Mouse (Mus musculus) heart, embryonic 11.5 days (tissue): ENCODE data around the gene Nup85. TPM values are rescaled to one million over a fixed set of nuclear protein-coding genes. Genes with fewer than 3 reads are reported as not detected.

Experiments used
- ATAC-seq: fragments of 200-750 bp; cut with Nextera tagmentation; replicated peaks from 2 replicates; pipeline ENCODE4 v1.8.0; 2017; ENCODE audit warnings: moderate library complexity; ENCODE audit not compliant: insufficient number of reproducible peaks, low FRiP score, low TSS enrichment
- H3K27ac ChIP-seq: fragments of 300-500 bp; sonication (generic); 2 replicates; pipeline ENCODE4 v1.5.1; 2014; ENCODE audit warnings: mild to moderate bottlenecking, low read depth, low read length
- H3K27me3 ChIP-seq: fragments of 300-500 bp; sonication (generic); 2 replicates; pipeline ENCODE4 v1.6.1; 2014; ENCODE audit warnings: mild to moderate bottlenecking, low read length, mixed read lengths; ENCODE audit not compliant: control insufficient read depth, insufficient read depth
- H3K36me3 ChIP-seq: fragments of 300-500 bp; sonication (generic); 2 replicates; pipeline ENCODE4 v1.6.1; 2014; ENCODE audit warnings: mild to moderate bottlenecking, low read length, moderate library complexity, mixed read lengths; ENCODE audit not compliant: control insufficient read depth, insufficient read depth
- H3K4me1 ChIP-seq: fragments of 300-500 bp; sonication (generic); 2 replicates; pipeline ENCODE4 v1.6.1; 2014; ENCODE audit warnings: low read length; ENCODE audit not compliant: control insufficient read depth, insufficient read depth
- H3K4me2 ChIP-seq: fragments of 300-500 bp; sonication (generic); 2 replicates; pipeline ENCODE4 v1.6.1; 2014; ENCODE audit warnings: mild to moderate bottlenecking, moderate library complexity
- H3K4me3 ChIP-seq: fragments of 300-500 bp; sonication (generic); 2 replicates; pipeline ENCODE4 v1.5.1; 2014; ENCODE audit warnings: low read depth, low read length
- H3K9ac ChIP-seq: fragments of 300-500 bp; sonication (generic); 2 replicates; pipeline ENCODE4 v1.6.1; 2014; ENCODE audit warnings: mild to moderate bottlenecking, low read depth, low read length, moderate library complexity
- H3K9me3 ChIP-seq: fragments of 300-500 bp; sonication (generic); replicated peaks from 2 replicates; pipeline ENCODE4 v1.6.1; 2016; ENCODE audit warnings: low read length; ENCODE audit not compliant: control insufficient read depth
- WGBS: fragments of 180-500 bp; shearing (Covaris S2); extraction: QIAGEN DNeasy Blood & Tissue Kit; methylation state at CpG from one replicate; pipeline ENCODE4 v1.1.7; 2014; ENCODE audit not compliant: insufficient replicate concordance; 5-methylcytosine and 5-hydroxymethylcytosine counted together
- polyA plus RNA-seq: library from polyadenylated mRNA; unstranded; fragments of >200 nt; fragmentation: Nextera tagmentation; extraction: Ambion mirVana; gene quantifications from 2 replicates; pipeline ENCODE4 v1.2.1, GENCODE M21; 2014

The Nup85 gene
- polyA plus RNA-seq, 1 experiment from 2014 or later = 131 TPM

GRCm38 (mm10) chr11:115555717-115556116, 8.5 kb upstream of the Nup85 start:
- ATAC-seq = no peak
- Histone ChIP-seq H3K4me2 (no peak overlapping the region), H3K4me3 (no peak overlapping the region), H3K27me3 (no peaks in the 10 kb centered on the region), H3K36me3 (no peaks in the 10 kb centered on the region), H3K9ac (no peak overlapping the region), H3K27ac (no peak overlapping the region), H3K4me1 (no peaks in the 10 kb centered on the region), H3K9me3 (no peaks in the 10 kb centered on the region)
- WGBS = 73% methylated on average over 17 of the region's 17 CpGs

GRCm38 (mm10) chr11:115563406-115563805, 828 bp upstream of the Nup85 start:
- peak overlapping the region; percentile 84 for H3K27ac ChIP-seq
- ATAC-seq = no peak
- H3K9me3 ChIP-seq = no peaks in the 10 kb centered on the region
- H3K9ac ChIP-seq = peak overlapping the region; percentile 91
- H3K4me2 ChIP-seq = peak overlapping the region; percentile 85
- H3K4me1 ChIP-seq = peaks cover 9% of the 10 kb centered on the region
- H3K36me3 ChIP-seq = 0 out of 2 replicates have a peak, but pooled peaks cover 6% of the 10 kb centered on the region
- H3K27me3 ChIP-seq = no peaks in the 10 kb centered on the region
- peak overlapping the region; percentile 86 for H3K4me3 ChIP-seq
- 37% methylated on average over 4 of the region's 4 CpGs for WGBS

- no peaks in the 10 kb centered on the region for H3K27me3 ChIP-seq
- peak overlapping the region; percentile 85 for H3K4me2 ChIP-seq
- no peak overlapping the region for H3K27ac ChIP-seq
- peaks cover 9% of the 10 kb centered on the region for H3K4me1 ChIP-seq
- peaks cover 18% of the 10 kb centered on the region for H3K36me3 ChIP-seq
- H3K9me3 ChIP-seq = no peaks in the 10 kb centered on the region
- 15% methylated on average over 7 of the region's 7 CpGs for WGBS
- no peak for ATAC-seq
- peak overlapping the region; percentile 91 for H3K9ac ChIP-seq
- peak overlapping the region; percentile 86 for H3K4me3 ChIP-seq
Measured at GRCm38 (mm10) chr11:115564961-115565360, 727 bp downstream of the Nup85 start.

- ATAC-seq = no peak
- Histone ChIP-seq H3K9ac (no peak overlapping the region), H3K27me3 (no peaks in the 10 kb centered on the region), H3K36me3 (peaks cover 35% of the 10 kb centered on the region), H3K4me3 (no peak overlapping the region), H3K9me3 (no peaks in the 10 kb centered on the region), H3K27ac (no peak overlapping the region), H3K4me2 (no peak overlapping the region), H3K4me1 (no peaks in the 10 kb centered on the region)
Measured at GRCm38 (mm10) chr11:115579080-115579479, 14.8 kb downstream of the Nup85 start.

GRCm38 (mm10) chr11:115582913-115583606, 18.8 kb downstream of the Nup85 start:
- no peaks in the 10 kb centered on the region for H3K4me1 ChIP-seq
- H3K27me3 ChIP-seq = no peaks in the 10 kb centered on the region
- no peak overlapping the region for H3K4me2 ChIP-seq
- 81% methylated on average over 10 of the region's 10 CpGs for WGBS
- H3K9me3 ChIP-seq = no peaks in the 10 kb centered on the region
- H3K27ac ChIP-seq = no peak overlapping the region
- no peak for ATAC-seq
- no peak overlapping the region for H3K4me3 ChIP-seq
- H3K36me3 ChIP-seq = peaks cover 57% of the 10 kb centered on the region
- H3K9ac ChIP-seq = no peak overlapping the region

GRCm38 (mm10) chr11:115584376-115585073, 20.3 kb downstream of the Nup85 start:
- Histone ChIP-seq H3K9me3 (no peaks in the 10 kb centered on the region), H3K27ac (no peak overlapping the region), H3K4me3 (no peak overlapping the region), H3K4me1 (no peaks in the 10 kb centered on the region), H3K9ac (no peak overlapping the region), H3K4me2 (no peak overlapping the region), H3K36me3 (peaks cover 59% of the 10 kb centered on the region), H3K27me3 (no peaks in the 10 kb centered on the region)
- no peak for ATAC-seq
- 83% methylated on average over 10 of the region's 10 CpGs for WGBS

- Histone ChIP-seq H3K4me2 (no peak overlapping the region), H3K9ac (no peak overlapping the region), H3K4me3 (no peak overlapping the region), H3K27ac (no peak overlapping the region), H3K36me3 (peaks cover 67% of the 10 kb centered on the region), H3K27me3 (no peaks in the 10 kb centered on the region), H3K9me3 (no peaks in the 10 kb centered on the region), H3K4me1 (no peaks in the 10 kb centered on the region)
- 94% methylated on average over 7 of the region's 7 CpGs for WGBS
- no peak for ATAC-seq
Measured at GRCm38 (mm10) chr11:115585573-115586100, 21.4 kb downstream of the Nup85 start.

- no peak for ATAC-seq
Measured at GRCm38 (mm10) chr11:115586403-115586802, 22.2 kb downstream of the Nup85 start.

More at GRCm38 (mm10) chr11:115586403-115586802, 22.2 kb downstream of the Nup85 start:
- Histone ChIP-seq H3K36me3 (peaks cover 64% of the 10 kb centered on the region), H3K27me3 (no peaks in the 10 kb centered on the region), H3K4me1 (no peaks in the 10 kb centered on the region), H3K9ac (no peak overlapping the region), H3K9me3 (no peaks in the 10 kb centered on the region), H3K4me2 (no peak overlapping the region), H3K4me3 (no peak overlapping the region), H3K27ac (no peak overlapping the region)
- 87% methylated on average over 9 of the region's 9 CpGs for WGBS
